Mouse (Mus musculus): ENCODE data around the gene Hint1. TPM values are rescaled to one million over a fixed set of nuclear protein-coding genes. Genes with fewer than 3 reads are reported as not detected.

The Hint1 gene
- polyA plus RNA-seq, 1 experiment from 2014 or later: 641 TPM

GRCm38 (mm10) chr11:54910081-54910665 is 44.0 kb downstream of the Hint1 start:
- no peak overlapping the region for H3K9ac ChIP-seq (ENCODE audit: low read length)
- peak; percentile 29; the same call in 1 of the 2 replicates for ATAC-seq (ENCODE audit: low read depth)
- H3K36me3 ChIP-seq (ENCODE audit: control insufficient read depth, insufficient read depth, low read length): 0 out of 2 replicates have a peak, but pooled peaks cover 4% of the 10 kb centered on the region
- H3K27me3 ChIP-seq (ENCODE audit: control insufficient read depth, insufficient read depth, low read depth, low read length): no peaks in the 10 kb centered on the region
- H3K9me3 ChIP-seq (ENCODE audit: control insufficient read depth, low read length): no peaks in the 10 kb centered on the region
- H3K4me3 ChIP-seq (ENCODE audit: low read length): no peak overlapping the region
- H3K4me1 ChIP-seq (replicated peaks; ENCODE audit: control insufficient read depth, insufficient read depth, low read length): no peaks in the 10 kb centered on the region; the same call in 1 of the 2 replicates
- WGBS: 83% methylated on average over 12 of the region's 12 CpGs
- H3K4me2 ChIP-seq (ENCODE audit: low read depth, low read length): no peak overlapping the region
- no peak overlapping the region for H3K27ac ChIP-seq (ENCODE audit: low read length)

- 83% methylated on average over 3 of the region's 3 CpGs for WGBS
- no peak overlapping the region for H3K4me3 ChIP-seq (ENCODE audit: low read length)
- H3K27ac ChIP-seq (ENCODE audit: low read length): no peak overlapping the region
- 0 out of 2 replicates have a peak, but pooled peaks cover 4% of the 10 kb centered on the region for H3K36me3 ChIP-seq (ENCODE audit: control insufficient read depth, insufficient read depth, low read length)
- H3K4me1 ChIP-seq (replicated peaks; ENCODE audit: control insufficient read depth, insufficient read depth, low read length): no peaks in the 10 kb centered on the region
- H3K9me3 ChIP-seq (ENCODE audit: control insufficient read depth, low read length): no peaks in the 10 kb centered on the region
- no peak overlapping the region for H3K4me2 ChIP-seq (ENCODE audit: low read depth, low read length)
- no peaks in the 10 kb centered on the region for H3K27me3 ChIP-seq (ENCODE audit: control insufficient read depth, insufficient read depth, low read depth, low read length)
- no peak overlapping the region for H3K9ac ChIP-seq (ENCODE audit: low read length)
- no peak for ATAC-seq (ENCODE audit: low read depth)
These were observed 45.0 kb downstream of the Hint1 start for GRCm38 (mm10) chr11:54911201-54911600.

- Histone ChIP-seq H3K4me1 (replicated peaks; ENCODE audit: control insufficient read depth, insufficient read depth, low read length) (no peaks in the 10 kb centered on the region), H3K36me3 (ENCODE audit: control insufficient read depth, insufficient read depth, low read length) (0 out of 2 replicates have a peak, but pooled peaks cover 4% of the 10 kb centered on the region), H3K27me3 (ENCODE audit: control insufficient read depth, insufficient read depth, low read depth, low read length) (no peaks in the 10 kb centered on the region), H3K4me2 (ENCODE audit: low read depth, low read length) (no peak overlapping the region), H3K9ac (ENCODE audit: low read length) (no peak overlapping the region), H3K9me3 (ENCODE audit: control insufficient read depth, low read length) (no peaks in the 10 kb centered on the region), H3K4me3 (ENCODE audit: low read length) (no peak overlapping the region), H3K27ac (ENCODE audit: low read length) (no peak overlapping the region)
- ATAC-seq (ENCODE audit: low read depth): no peak
- 81% methylated on average over 7 of the region's 7 CpGs for WGBS
These were observed 45.7 kb downstream of the Hint1 start for GRCm38 (mm10) chr11:54911671-54912502.

DNA sequence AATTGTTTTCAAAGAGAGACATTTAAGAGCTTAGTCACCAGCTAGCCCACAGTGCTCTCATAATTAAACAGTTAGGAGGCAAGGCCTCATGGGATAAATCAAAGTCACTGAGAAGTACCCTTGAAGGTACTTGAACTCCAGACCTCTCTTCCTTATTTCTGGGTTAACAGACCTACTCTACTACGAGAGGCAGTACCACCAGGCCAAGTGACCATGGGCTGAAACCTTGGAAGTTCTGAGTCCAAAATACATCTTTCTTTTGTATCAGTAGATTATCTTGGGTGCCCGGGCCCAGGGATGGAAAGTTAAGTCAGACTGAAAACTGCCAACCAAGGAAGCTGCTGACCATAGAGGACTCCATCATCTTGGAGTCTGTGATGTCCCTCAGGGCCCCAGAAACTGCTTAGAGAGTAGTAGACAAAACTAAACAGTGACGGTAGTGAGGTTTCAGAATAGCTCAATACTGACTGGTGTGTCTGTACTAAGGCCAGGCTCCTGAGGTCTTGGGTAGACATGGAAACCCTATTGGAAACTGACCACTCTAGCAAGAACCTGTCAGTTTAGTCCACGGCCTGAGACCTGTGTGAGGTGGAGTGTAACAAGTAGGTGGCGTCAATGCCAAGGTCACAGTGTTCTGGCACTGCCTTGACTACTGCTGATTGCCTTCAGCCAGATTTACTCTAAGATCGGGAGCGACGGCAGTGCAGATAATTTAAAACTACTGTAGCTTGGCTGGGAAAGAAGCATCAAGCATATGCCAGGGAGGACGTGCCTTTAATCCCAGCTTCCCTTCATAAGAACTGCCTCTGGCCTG is 46.5 kb downstream of the Hint1 start:
- Histone ChIP-seq H3K27ac (ENCODE audit: low read length) (no peak overlapping the region), H3K4me1 (replicated peaks; ENCODE audit: control insufficient read depth, insufficient read depth, low read length) (no peaks in the 10 kb centered on the region), H3K36me3 (ENCODE audit: control insufficient read depth, insufficient read depth, low read length) (0 out of 2 replicates have a peak, but pooled peaks cover 6% of the 10 kb centered on the region), H3K9ac (ENCODE audit: low read length) (no peak overlapping the region), H3K4me3 (ENCODE audit: low read length) (no peak overlapping the region), H3K4me2 (ENCODE audit: low read depth, low read length) (no peak overlapping the region), H3K27me3 (ENCODE audit: control insufficient read depth, insufficient read depth, low read depth, low read length) (no peaks in the 10 kb centered on the region), H3K9me3 (ENCODE audit: control insufficient read depth, low read length) (no peaks in the 10 kb centered on the region)
- ATAC-seq (ENCODE audit: low read depth): no peak
- 75% methylated on average over 9 of the region's 9 CpGs for WGBS

DNA sequence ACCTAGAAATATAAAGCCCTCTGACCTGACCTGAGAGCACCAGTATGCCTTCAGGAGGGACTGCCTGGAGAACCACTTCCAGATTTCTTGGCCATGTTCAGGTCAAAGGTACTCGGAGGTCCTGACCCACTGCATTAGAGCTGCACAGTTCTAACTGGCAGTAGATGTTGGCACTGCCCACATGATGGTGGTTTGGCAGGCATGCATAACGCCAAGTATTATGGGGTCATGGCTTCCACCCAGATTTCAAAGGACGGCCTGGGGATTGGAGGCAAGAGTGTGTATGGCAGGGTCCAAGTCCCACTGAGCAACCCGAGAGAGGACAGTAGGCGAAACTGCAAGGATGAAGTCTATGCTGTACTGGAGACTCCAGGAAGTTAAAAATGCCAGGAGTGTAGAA is 47.7 kb downstream of the Hint1 start:
- 85% methylated on average over 5 of the region's 5 CpGs for WGBS
- no peak for ATAC-seq (ENCODE audit: low read depth)
- H3K36me3 ChIP-seq (ENCODE audit: control insufficient read depth, insufficient read depth, low read length): peaks cover 13% of the 10 kb centered on the region

GRCm38 (mm10) chr11:54917461-54917860 is 51.3 kb downstream of the Hint1 start:
- no peaks in the 10 kb centered on the region for H3K9me3 ChIP-seq (ENCODE audit: control insufficient read depth, low read length)
- ATAC-seq (ENCODE audit: low read depth): no peak
- H3K9ac ChIP-seq (ENCODE audit: low read length): no peak overlapping the region
- peaks cover 16% of the 10 kb centered on the region for H3K36me3 ChIP-seq (ENCODE audit: control insufficient read depth, insufficient read depth, low read length)
- no peak overlapping the region for H3K4me2 ChIP-seq (ENCODE audit: low read depth, low read length)
- WGBS: 91% methylated on average over 7 of the region's 7 CpGs
- H3K4me1 ChIP-seq (replicated peaks; ENCODE audit: control insufficient read depth, insufficient read depth, low read length): no peaks in the 10 kb centered on the region; the same call in 1 of the 2 replicates
- H3K4me3 ChIP-seq (ENCODE audit: low read length): no peak overlapping the region
- no peak overlapping the region for H3K27ac ChIP-seq (ENCODE audit: low read length)
- no peaks in the 10 kb centered on the region for H3K27me3 ChIP-seq (ENCODE audit: control insufficient read depth, insufficient read depth, low read depth, low read length)

More for the DNA sequence above, 47.7 kb downstream of the Hint1 start:
- Histone ChIP-seq H3K27ac (ENCODE audit: low read length) (no peak overlapping the region), H3K9ac (ENCODE audit: low read length) (no peak overlapping the region), H3K4me1 (replicated peaks; ENCODE audit: control insufficient read depth, insufficient read depth, low read length) (no peaks in the 10 kb centered on the region), H3K4me2 (ENCODE audit: low read depth, low read length) (no peak overlapping the region), H3K4me3 (ENCODE audit: low read length) (no peak overlapping the region), H3K27me3 (ENCODE audit: control insufficient read depth, insufficient read depth, low read depth, low read length) (no peaks in the 10 kb centered on the region), H3K9me3 (ENCODE audit: control insufficient read depth, low read length) (no peaks in the 10 kb centered on the region)

- Histone ChIP-seq H3K9ac (ENCODE audit: low read length) (no peak overlapping the region), H3K9me3 (ENCODE audit: control insufficient read depth, low read length) (no peaks in the 10 kb centered on the region), H3K4me2 (ENCODE audit: low read depth, low read length) (no peak overlapping the region), H3K27me3 (ENCODE audit: control insufficient read depth, insufficient read depth, low read depth, low read length) (no peaks in the 10 kb centered on the region), H3K4me3 (ENCODE audit: low read length) (no peak overlapping the region), H3K27ac (ENCODE audit: low read length) (no peak overlapping the region), H3K36me3 (ENCODE audit: control insufficient read depth, insufficient read depth, low read length) (peaks cover 17% of the 10 kb centered on the region), H3K4me1 (replicated peaks; ENCODE audit: control insufficient read depth, insufficient read depth, low read length) (no peaks in the 10 kb centered on the region; the same call in 1 of the 2 replicates)
- 88% methylated on average over 4 of the region's 4 CpGs for WGBS
- no peak for ATAC-seq (ENCODE audit: low read depth)
These were observed 52.1 kb downstream of the Hint1 start for GRCm38 (mm10) chr11:54918273-54918672.
